Mouse (Mus musculus) megakaryocyte, embryonic 14.5 days (primary cell): Measurements from ENCODE around the gene Fam217b. TPM values are rescaled to one million over a fixed set of nuclear protein-coding genes. Genes with fewer than 3 reads are reported as not detected.

Experiments used
- H3K27me3 ChIP-seq: replicated peaks from 2 replicates; pipeline ENCODE3; 2012; ENCODE audit warnings: inconsistent platforms
- H3K36me3 ChIP-seq: replicated peaks from 2 replicates; pipeline ENCODE3; 2012; ENCODE audit warnings: low read length, inconsistent platforms, mixed read lengths
- H3K4me1 ChIP-seq: 2 replicates; pipeline ENCODE4 v1.6.1; 2012; ENCODE audit warnings: inconsistent platforms
- H3K4me3 ChIP-seq: replicated peaks from 2 replicates; pipeline ENCODE3; 2012; ENCODE audit warnings: moderate library complexity, mild to moderate bottlenecking, inconsistent platforms
- H3K9me3 ChIP-seq: 2 replicates; pipeline ENCODE4 v1.6.1; 2012; ENCODE audit warnings: inconsistent platforms
- FLI1 ChIP-seq: IDR thresholded peaks from 2 replicates; pipeline ENCODE4 v1.6.1; 2012; ENCODE audit warnings: low read length, inconsistent platforms, mixed read lengths
- GATA1 ChIP-seq: IDR thresholded peaks from 3 replicates; pipeline ENCODE4 v1.6.1; 2012; ENCODE audit warnings: mixed read lengths, low read length, inconsistent platforms, borderline replicate concordance
- polyA plus RNA-seq: library from polyadenylated mRNA; stranded (reverse); fragments of >175 nt; gene quantifications from 2 replicates; pipeline ENCODE4 v1.2.3, GENCODE M21; 2012; ENCODE audit warnings: low replicate concordance; ENCODE audit not compliant: insufficient read depth

The Fam217b gene
- polyA plus RNA-seq, 1 experiment: 6.1 TPM

DNA sequence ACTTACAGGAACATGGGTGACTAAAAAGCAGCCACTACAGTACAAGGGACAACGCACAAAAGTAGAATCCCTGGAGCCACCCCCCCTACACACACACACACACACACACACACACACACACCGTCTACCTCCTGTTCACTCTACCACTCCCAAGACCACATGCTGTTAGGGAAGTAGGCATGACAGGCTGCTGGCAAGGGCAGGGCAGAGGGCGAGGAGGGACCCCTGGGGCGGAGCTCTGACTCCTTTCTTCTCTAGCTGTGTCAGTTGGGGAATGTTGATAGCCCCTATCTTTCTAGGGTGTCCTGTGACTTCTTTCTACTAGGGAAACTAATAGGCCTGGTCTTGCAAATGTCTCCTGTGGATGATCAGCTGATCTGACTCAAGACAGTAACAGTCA is 2.6 kb downstream of the Fam217b start:
- Histone ChIP-seq H3K4me1 (peaks cover 89% of the 10 kb centered on the region), H3K36me3 (peaks cover 49% of the 10 kb centered on the region), H3K27me3 (peaks cover 9% of the 10 kb centered on the region), H3K9me3 (no peaks in the 10 kb centered on the region), H3K4me3 (peak overlapping the region; percentile 87)
- TF ChIP-seq FLI1: no peak
- no peak for TF ChIP-seq GATA1

GRCm38 (mm10) chr2:178420576-178420975 is 6.3 kb downstream of the Fam217b start:
- Histone ChIP-seq H3K4me1 (peaks cover 92% of the 10 kb centered on the region), H3K4me3 (no peak overlapping the region), H3K36me3 (peaks cover 67% of the 10 kb centered on the region), H3K27me3 (no peaks in the 10 kb centered on the region), H3K9me3 (no peaks in the 10 kb centered on the region)
- TF ChIP-seq FLI1 (no peak), GATA1 (no peak)

DNA sequence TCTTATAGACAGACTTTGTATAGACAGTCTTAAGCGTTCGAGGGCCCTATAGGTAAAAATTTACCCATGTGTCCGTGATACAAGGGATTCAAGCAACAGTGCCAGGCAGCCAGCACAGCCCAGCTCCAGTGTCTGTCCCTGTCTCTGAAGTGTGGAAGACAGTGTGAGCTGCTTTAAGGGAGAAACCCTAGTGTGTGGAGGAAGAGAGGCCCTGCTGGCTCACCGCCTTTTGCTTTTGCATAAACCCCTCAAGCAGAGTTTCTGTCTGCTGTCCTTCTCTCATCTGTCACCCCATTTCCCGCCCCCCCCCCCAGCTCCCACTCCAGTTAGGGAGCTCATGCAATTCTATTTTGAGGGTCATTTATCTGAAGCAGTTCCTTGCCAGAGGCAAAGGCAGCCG is 7.3 kb downstream of the Fam217b start:
- H3K4me1 ChIP-seq: peaks cover 88% of the 10 kb centered on the region
- no peaks in the 10 kb centered on the region for H3K9me3 ChIP-seq
- H3K27me3 ChIP-seq: no peaks in the 10 kb centered on the region
- no peak for TF ChIP-seq FLI1
- H3K4me3 ChIP-seq: peak overlapping the region; percentile 76
- peaks cover 67% of the 10 kb centered on the region for H3K36me3 ChIP-seq

DNA sequence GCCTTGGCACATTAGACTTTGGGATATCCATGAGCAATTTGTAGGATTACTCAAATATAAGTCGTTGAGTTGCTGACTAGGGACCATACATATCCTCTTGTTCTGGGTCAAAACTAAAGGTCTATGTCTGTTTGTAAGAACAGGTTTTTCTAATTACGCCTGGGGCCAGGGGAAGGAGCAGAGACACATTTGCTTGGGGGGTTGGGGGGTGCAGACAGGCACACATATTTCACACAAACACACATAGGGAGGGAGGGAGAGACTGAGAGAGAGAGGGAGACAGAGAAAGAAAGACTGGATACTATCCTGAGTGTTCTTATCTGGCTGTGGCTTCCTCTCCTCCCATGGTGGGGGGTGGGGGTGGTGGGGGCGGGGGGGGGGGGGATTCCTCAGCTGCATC is 7.9 kb downstream of the Fam217b start:
- peak overlapping the region; percentile 59 for H3K4me3 ChIP-seq
- no peak for TF ChIP-seq GATA1
- TF ChIP-seq FLI1: no peak
- H3K4me1 ChIP-seq: peaks cover 88% of the 10 kb centered on the region
- H3K9me3 ChIP-seq: no peaks in the 10 kb centered on the region
- peaks cover 67% of the 10 kb centered on the region for H3K36me3 ChIP-seq
- H3K27me3 ChIP-seq: no peaks in the 10 kb centered on the region

DNA sequence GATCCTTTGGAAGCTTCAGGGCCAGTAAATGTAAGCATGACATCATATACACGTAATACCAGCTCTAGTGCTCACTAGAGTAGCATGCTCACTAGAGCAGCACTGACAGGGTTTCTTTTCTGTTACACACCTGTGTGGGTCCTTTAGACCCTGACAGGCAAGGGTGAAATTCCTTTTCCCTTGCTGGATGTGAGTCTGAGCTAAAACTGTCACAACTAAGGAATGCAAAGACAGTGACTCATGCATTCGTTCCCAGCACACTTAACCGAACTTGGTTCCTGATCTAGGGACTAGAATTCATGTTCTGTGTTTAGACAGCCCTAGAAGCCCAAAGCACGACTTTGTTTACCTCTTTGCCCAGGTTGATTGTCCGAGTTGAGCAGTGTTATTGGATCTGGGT is 8.9 kb downstream of the Fam217b start:
- Histone ChIP-seq H3K4me1 (peaks cover 85% of the 10 kb centered on the region), H3K4me3 (no peak overlapping the region), H3K36me3 (peaks cover 58% of the 10 kb centered on the region), H3K9me3 (no peaks in the 10 kb centered on the region), H3K27me3 (peaks cover 6% of the 10 kb centered on the region)
- TF ChIP-seq FLI1: no peak
- no peak for TF ChIP-seq GATA1

DNA sequence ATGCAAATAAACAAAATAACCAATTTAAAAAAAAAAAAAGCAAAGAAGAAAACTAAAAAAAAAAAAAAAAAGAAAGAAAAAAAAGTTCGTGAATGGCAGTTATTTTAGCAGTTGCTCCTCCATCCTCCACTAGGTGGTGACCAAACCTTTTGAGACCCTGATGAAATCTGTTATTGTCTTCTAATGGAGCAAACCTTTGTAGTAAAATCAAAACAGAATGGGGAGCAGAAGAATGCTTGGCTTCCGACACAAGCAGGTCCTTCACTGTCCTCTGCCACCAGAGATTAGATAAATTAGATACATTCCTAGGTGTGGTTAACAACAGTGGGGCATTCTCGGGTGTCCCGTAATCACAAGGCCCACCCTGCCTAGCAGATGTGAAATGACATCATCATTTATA is 11.9 kb downstream of the Fam217b start:
- Histone ChIP-seq H3K27me3 (peaks cover 14% of the 10 kb centered on the region), H3K4me1 (peaks cover 70% of the 10 kb centered on the region), H3K36me3 (peaks cover 28% of the 10 kb centered on the region), H3K4me3 (no peak overlapping the region), H3K9me3 (no peaks in the 10 kb centered on the region)
- no peak for TF ChIP-seq FLI1
- no peak for TF ChIP-seq GATA1

- Histone ChIP-seq H3K27me3 (peaks cover 18% of the 10 kb centered on the region), H3K4me3 (no peak overlapping the region), H3K36me3 (peaks cover 24% of the 10 kb centered on the region), H3K9me3 (no peaks in the 10 kb centered on the region), H3K4me1 (peaks cover 61% of the 10 kb centered on the region)
- TF ChIP-seq FLI1 (no peak), GATA1 (no peak)
Observed at GRCm38 (mm10) chr2:178427181-178427580, 12.9 kb downstream of the Fam217b start.

- Histone ChIP-seq H3K9me3 (no peaks in the 10 kb centered on the region), H3K4me3 (no peak overlapping the region), H3K36me3 (peaks cover 20% of the 10 kb centered on the region), H3K4me1 (peaks cover 60% of the 10 kb centered on the region), H3K27me3 (peaks cover 18% of the 10 kb centered on the region)
- TF ChIP-seq GATA1 (no peak), FLI1 (no peak)
Observed at GRCm38 (mm10) chr2:178428183-178428582, 13.9 kb downstream of the Fam217b start.

DNA sequence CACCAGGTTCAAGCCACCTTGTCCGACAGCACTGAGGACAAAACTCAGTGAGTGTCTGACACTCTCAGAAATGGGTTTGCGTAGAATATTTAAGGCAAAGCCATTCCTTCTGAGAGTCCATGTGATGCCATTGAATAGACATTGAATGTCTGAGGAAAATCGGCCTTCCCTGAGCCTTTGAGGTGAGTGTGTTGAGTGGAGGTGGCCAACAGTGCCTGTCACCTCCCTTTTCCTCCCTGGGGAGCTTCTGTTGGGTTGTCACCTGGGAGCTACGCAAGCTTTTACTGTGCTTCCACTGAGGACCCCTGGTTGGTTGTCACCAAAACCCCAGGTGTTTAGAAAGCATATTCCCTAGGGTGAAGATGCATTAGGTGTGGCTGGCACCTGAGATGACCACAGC is 14.4 kb downstream of the Fam217b start:
- H3K27me3 ChIP-seq: peaks cover 18% of the 10 kb centered on the region
- peaks cover 15% of the 10 kb centered on the region for H3K36me3 ChIP-seq
- TF ChIP-seq GATA1: no peak
- no peak for TF ChIP-seq FLI1
- no peak overlapping the region for H3K4me3 ChIP-seq
- no peaks in the 10 kb centered on the region for H3K9me3 ChIP-seq
- H3K4me1 ChIP-seq: peaks cover 60% of the 10 kb centered on the region

- no peak for TF ChIP-seq GATA1
- Histone ChIP-seq H3K36me3 (peaks cover 8% of the 10 kb centered on the region), H3K27me3 (peaks cover 18% of the 10 kb centered on the region), H3K4me3 (no peak overlapping the region), H3K4me1 (peaks cover 60% of the 10 kb centered on the region), H3K9me3 (no peaks in the 10 kb centered on the region)
Observed at GRCm38 (mm10) chr2:178429426-178429825, 15.1 kb downstream of the Fam217b start.

DNA sequence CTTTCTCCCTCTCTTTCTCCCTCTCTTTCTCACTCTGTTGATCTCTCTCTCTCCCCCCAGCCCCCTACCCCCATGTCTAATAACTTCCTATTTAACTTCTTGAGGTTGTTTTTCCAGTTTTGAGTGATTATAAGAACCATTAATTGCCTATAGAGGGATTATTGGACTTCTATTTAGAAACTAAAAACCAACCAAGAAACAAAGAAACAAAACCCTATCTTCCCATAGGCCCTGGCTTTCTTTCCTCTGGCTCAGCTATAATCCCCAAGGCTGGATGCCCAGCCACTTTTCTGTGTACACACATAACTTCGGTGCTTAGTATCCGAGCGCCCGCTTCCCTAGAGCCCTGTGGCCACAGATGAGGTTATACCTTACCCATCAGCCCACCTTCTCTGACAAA is 15.9 kb downstream of the Fam217b start, which contains the start of gene Cdh26:
Gene Cdh26 (plus strand): TSS at position 301 of the 400 bp plus-strand sequence.
- Histone ChIP-seq H3K27me3 (peaks cover 20% of the 10 kb centered on the region), H3K36me3 (no peaks in the 10 kb centered on the region), H3K4me3 (no peak within 1 kb of the TSS), H3K9me3 (no peaks in the 10 kb centered on the region), H3K4me1 (peaks cover 52% of the 10 kb centered on the region)
- TF ChIP-seq GATA1: no peak
- no peak for TF ChIP-seq FLI1
